Mouse (Mus musculus) adrenal gland, postnatal 4 days (tissue): ENCODE measurements around the gene Ttc19. TPM values are rescaled to one million over a fixed set of nuclear protein-coding genes. Genes with fewer than 3 reads are reported as not detected.
"Not testable (repeated sequence)": the region's sequence is repeated elsewhere in the genome, so short reads cannot be mapped to it uniquely, and the experiment has no call there.

ENCODE experiments used
- DNase-seq, 2 experiments: peaks; one replicate each; pipeline ENCODE4 v3.0.0; 2021 to 2022; ENCODE audit warnings: low spot score in 2 of 2, mixed read lengths in 2 of 2
- total RNA-seq, 2 experiments: library from RNA; stranded (reverse); gene quantifications; 2 replicates each; pipeline ENCODE4 v1.2.3; 2021

Gene Ttc19
- total RNA-seq, 2 experiments from 2014 or later: 25.8 to 30.4 TPM

DNA sequence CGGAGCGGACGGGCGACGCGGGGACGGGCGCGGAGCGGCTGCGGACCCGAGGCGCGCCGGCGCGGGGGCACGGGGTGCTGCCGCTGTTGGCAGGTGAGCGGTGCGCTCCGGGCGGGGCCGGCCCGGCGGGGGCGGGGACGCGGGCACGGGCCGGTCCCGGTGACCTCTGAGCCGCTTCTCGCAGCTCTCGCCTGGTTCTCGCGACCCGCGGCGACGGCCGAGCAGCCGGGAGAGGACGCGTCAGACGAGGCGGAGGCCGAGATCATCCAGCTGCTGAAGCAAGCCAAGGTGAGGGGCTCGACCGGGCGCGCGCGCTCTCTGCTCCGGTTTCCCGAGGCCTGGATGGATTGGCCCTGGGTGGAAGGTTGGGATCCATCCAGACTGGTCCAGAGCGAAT is 326 bp downstream of the Ttc19 start:
- DNase-seq: no peak

GRCm38 (mm10) chr11:62284020-62284419 is 2.7 kb downstream of the Ttc19 start:
- DNase-seq: not testable (repeated sequence)

DNA sequence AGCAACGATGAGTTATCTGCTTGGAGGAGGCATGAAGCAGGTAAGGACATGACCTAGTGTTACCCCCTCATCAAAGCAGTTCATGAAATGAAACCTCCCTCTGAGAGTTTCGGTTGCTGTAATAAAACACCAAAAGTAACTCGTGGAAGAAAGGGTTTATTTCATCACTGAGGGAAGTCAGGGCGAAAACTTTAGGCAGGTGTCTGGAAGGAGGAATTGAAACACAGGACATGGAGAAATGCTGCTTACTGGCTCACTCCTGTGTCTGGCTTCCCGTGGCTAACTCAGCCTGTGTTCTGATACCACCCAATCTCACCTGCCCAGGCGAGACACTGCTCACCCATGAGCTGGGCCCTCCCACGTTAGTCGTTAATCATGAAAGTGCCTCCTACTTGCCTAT is 3.7 kb downstream of the Ttc19 start:
- DNase-seq: no peak

DNA sequence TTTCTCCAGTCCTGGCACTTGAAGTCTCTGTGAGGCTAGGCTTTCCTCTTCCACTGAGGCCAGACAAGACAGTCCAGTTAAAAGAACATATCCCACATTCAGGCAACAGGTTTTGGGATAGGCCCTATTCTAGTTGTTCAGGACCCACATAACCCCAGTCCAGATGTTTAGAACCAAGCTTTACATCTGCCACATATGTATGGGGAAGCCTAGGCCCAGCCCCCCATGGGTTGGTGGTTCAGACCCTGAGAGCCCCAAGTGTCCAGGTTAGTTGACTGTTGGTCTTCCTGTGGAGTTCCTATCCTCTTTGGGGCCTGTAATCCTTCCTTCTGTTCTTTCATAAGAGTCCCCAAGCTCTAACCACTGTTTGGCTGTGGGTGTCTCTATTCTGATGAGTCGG is 6.4 kb downstream of the Ttc19 start:
- DNase-seq: no peak

DNA sequence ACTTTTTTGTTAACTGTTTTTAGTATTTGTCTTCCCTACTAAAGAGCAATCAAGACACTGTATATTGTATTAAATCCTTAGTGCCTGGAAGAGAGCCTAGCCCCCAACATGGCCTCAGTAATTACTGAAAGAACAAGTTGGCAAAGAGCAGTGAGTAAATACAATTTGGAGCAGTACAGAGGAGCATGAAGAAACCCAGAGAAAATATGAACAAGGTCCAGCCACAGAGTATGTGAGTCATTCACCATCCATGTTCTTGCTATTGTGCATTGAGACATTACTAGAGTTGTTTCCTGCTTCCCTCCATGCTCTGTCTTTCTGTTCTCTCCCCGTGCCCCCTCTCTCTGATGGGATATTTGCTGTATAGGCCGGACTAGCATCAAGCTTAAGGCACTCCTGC is 12.8 kb downstream of the Ttc19 start:
- DNase-seq: no peak

DNA sequence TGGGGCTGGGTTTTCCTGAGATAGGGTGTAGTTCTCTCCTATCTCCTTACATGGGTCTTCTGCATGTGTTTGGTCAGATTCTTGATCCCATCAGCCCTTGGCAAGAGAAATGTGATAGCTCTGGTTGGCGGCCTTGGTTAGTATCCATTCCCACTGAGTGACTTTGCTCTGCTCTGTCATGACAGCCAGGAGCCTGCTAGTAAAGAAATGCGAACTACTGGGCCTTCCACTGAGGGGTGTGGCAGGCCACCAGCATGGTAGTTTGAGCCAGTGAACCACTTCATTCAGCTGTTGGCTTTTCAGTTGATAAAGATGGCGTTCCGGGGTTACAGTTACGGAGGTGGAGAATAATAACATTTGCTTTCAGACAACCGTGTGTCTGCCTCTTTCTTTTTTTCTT is 17.6 kb downstream of the Ttc19 start:
- no peak for DNase-seq

GRCm38 (mm10) chr11:62305866-62306265 is 24.6 kb downstream of the Ttc19 start:
- no peak for DNase-seq

DNA sequence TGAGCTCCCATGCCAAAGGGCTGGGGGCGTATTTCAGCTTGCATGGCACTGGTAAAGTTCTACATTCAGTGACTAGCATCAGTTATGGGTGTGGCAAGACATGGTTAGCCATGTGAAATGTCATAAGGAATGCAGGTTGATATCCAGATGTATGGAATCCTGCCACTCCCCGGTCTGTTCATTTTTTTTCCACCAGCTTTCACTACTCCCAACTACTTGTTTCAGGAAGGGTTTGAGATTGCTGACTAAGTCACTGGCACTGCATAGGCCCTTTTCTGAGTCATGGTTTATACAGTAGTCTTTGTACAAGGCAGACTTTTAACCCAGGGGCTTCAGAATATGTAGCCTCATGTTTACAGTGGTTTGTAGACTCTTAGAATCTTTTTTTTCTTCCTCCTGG is 28.0 kb downstream of the Ttc19 start:
- DNase-seq: no peak

GRCm38 (mm10) chr11:62314984-62315383 is 33.7 kb downstream of the Ttc19 start:
- DNase-seq: no peak

DNA sequence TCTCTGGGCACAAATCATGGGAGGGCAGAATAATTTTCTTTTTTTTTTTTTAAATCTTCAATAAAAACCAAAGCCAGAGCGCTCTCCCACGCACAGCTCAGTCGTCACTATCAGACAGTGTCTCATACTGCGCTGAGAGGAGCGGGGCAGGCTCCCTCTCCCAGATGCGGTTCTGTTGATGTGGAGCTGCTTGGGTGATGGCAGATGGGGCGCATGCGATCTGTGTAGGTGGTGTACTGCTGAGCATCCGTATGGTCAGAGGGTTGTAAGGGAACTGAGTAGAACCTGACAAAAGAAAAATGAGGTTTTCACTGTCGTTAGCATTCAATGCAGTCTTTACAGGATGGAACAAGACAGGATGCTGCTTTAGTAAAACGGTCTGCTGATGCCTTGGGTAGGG is 36.5 kb downstream of the Ttc19 start:
- no peak for DNase-seq

GRCm38 (mm10) chr11:62320097-62320496 is 38.8 kb downstream of the Ttc19 start:
- DNase-seq: no peak

- DNase-seq: no peak
Observed at GRCm38 (mm10) chr11:62323659-62324058, 42.4 kb downstream of the Ttc19 start.

DNA sequence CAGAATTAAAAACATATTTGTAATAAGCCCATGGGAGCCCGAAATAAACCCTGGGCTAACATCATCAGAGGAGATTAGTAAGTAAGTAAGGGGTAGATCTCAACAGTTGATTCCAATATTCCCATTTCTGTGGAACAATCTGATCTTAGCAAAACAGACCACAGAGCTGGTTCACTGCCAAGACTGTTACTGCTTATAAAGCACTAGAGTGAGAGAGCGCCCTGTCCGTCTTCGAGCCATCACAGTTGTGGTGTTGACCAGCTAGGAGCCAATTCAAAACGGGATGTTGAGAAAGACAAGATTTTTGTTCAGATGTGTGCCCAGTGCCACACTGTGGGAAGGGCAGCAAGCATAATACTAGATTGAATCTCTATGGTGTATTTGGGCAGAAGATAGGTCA is 49.9 kb downstream of the Ttc19 start:
- no peak for DNase-seq

DNA sequence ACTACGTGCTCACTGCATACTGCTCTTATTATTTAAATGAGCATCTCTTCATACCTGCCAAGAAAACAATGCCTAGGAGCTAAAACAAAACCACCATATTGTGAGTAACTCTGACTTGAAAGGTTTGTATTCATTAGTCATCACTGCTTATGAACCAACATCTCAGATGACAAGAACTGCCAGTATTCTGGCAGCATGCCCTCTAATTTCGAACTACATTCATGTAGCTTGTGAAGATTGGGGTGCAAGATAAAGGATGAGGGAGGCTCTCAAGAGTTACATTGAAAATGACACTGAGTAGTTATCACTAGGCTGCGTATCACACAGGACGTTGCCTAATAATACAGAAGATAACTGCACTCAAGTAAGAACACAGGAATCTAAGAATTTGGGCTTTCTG is 51.0 kb downstream of the Ttc19 start:
- DNase-seq: no peak

DNA sequence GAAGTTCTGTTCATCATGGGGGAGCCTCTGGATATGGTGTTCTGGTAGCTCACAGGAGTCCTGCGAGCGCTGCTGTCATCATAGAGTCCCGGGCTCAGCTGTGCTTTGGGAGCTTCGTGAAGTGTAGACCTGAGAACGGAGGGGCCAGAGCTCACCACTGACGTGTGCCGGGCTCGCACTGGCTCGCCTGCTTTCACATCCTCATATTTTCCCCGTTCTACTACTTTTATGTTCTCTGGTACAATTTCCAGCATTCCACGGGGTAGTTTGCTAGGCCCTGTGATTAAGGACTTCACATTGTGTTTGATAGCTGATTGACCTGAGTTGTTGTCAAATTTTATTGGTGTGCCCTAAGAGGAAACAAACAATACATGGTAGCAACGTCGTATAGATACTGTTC is 61.7 kb downstream of the Ttc19 start:
- no peak for DNase-seq

DNA sequence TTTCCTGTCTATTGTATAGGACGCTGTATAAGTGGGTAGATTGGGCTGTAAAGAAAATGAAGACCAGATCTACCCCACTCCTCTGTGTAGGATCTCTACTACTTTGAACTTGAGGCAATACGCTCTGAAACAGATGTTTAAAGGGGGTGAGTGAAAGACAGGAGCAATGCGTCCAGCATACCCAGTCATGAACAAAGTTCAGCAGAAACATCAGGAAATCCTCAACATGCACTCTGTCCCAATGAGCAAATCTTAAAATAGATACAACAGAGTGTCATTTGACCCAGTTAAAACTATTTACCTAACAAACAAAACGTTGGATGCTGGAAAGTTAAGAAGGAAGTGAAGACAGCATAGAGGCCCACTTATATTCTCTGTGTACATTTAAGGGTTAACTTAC is 70.7 kb downstream of the Ttc19 start:
- DNase-seq: no peak

GRCm38 (mm10) chr11:62355216-62355615 is 73.9 kb downstream of the Ttc19 start:
- no peak for DNase-seq

GRCm38 (mm10) chr11:62366879-62367278 is 85.6 kb downstream of the Ttc19 start:
- no peak for DNase-seq

DNA sequence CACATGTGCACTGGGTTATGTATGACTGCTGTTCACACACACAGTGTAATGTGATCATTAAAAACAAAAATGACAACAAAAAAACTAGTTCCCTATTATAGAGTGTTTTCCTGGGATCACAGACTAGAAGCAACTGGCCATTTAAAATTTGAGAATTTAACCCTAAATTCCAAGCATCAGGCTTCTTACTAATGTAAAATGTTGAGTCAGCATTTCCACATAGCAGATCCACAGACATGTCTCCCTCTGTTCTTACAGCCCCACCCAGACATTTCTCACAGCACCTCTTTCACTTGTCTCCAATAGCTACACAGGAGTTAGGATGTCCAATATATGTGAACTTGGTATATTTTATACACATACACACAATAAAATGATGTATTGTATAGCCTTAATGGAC is 88.7 kb downstream of the Ttc19 start:
- DNase-seq: no peak

- DNase-seq: no peak
Observed at GRCm38 (mm10) chr11:62371776-62372175, 90.5 kb downstream of the Ttc19 start.

GRCm38 (mm10) chr11:62377202-62377851 is 96.1 kb downstream of the Ttc19 start:
- not testable (repeated sequence) for DNase-seq
